Mouse (Mus musculus) neural tube, embryonic 11.5 days (tissue): ENCODE data around the gene Map3k14. TPM values are rescaled to one million over a fixed set of nuclear protein-coding genes. Genes with fewer than 3 reads are reported as not detected.
"Not testable (repeated sequence)": the region's sequence is repeated elsewhere in the genome, so short reads cannot be mapped to it uniquely, and the experiment has no call there.

Experiments
- ATAC-seq: fragments of 200-750 bp; cut with Nextera tagmentation; 2 replicates; pipeline ENCODE4 v1.8.0; 2017; ENCODE audit warnings: moderate number of reproducible peaks, mild to moderate bottlenecking, moderate TSS enrichment, moderate library complexity; ENCODE audit not compliant: insufficient read depth, low FRiP score, low TSS enrichment
- DNase-seq: peaks from one replicate; pipeline ENCODE4 v3.0.0-alpha.2; 2015; ENCODE audit warnings: low spot score
- H3K27ac ChIP-seq: fragments of 300-500 bp; sonication (generic); 2 replicates; pipeline ENCODE4 v1.5.1; 2014; ENCODE audit warnings: low read depth, mild to moderate bottlenecking, low read length
- H3K27me3 ChIP-seq: fragments of 300-500 bp; sonication (generic); 2 replicates; pipeline ENCODE4 v1.6.1; 2014; ENCODE audit warnings: mild to moderate bottlenecking, low read length, mixed read lengths; ENCODE audit not compliant: control insufficient read depth, insufficient read depth
- H3K36me3 ChIP-seq: fragments of 300-500 bp; sonication (generic); 2 replicates; pipeline ENCODE4 v1.6.1; 2014; ENCODE audit warnings: mild to moderate bottlenecking, low read length, moderate library complexity, mixed read lengths; ENCODE audit not compliant: control insufficient read depth, insufficient read depth
- H3K4me1 ChIP-seq: fragments of 300-500 bp; sonication (generic); 2 replicates; pipeline ENCODE4 v1.6.1; 2014; ENCODE audit warnings: low read length, mixed read lengths; ENCODE audit not compliant: control insufficient read depth, insufficient read depth
- H3K4me2 ChIP-seq: fragments of 300-500 bp; sonication (generic); 2 replicates; pipeline ENCODE4 v1.6.1; 2014; ENCODE audit warnings: low read depth, mild to moderate bottlenecking, moderate library complexity
- H3K4me3 ChIP-seq: fragments of 300-500 bp; sonication (generic); 2 replicates; pipeline ENCODE4 v1.5.1; 2014; ENCODE audit warnings: low read depth, low read length
- H3K9ac ChIP-seq: fragments of 300-500 bp; sonication (generic); 2 replicates; pipeline ENCODE4 v1.6.1; 2014; ENCODE audit warnings: mild to moderate bottlenecking, low read length
- H3K9me3 ChIP-seq: fragments of 300-500 bp; sonication (generic); 2 replicates; pipeline ENCODE4 v1.6.1; 2016; ENCODE audit warnings: low read length; ENCODE audit not compliant: control insufficient read depth
- WGBS: fragments of 180-500 bp; shearing (Covaris S2); extraction: QIAGEN DNeasy Blood & Tissue Kit; methylation state at CpG from one replicate; pipeline ENCODE4 v1.1.7; 2014; 5-methylcytosine and 5-hydroxymethylcytosine counted together
- polyA plus RNA-seq: library from polyadenylated mRNA; unstranded; fragments of >200 nt; fragmentation: Nextera tagmentation; extraction: Ambion mirVana; gene quantifications from 2 replicates; pipeline ENCODE4 v1.2.1, GENCODE M21; 2014

The Map3k14 gene
- polyA plus RNA-seq, 1 experiment from 2014 or later: 2.5 TPM

DNA sequence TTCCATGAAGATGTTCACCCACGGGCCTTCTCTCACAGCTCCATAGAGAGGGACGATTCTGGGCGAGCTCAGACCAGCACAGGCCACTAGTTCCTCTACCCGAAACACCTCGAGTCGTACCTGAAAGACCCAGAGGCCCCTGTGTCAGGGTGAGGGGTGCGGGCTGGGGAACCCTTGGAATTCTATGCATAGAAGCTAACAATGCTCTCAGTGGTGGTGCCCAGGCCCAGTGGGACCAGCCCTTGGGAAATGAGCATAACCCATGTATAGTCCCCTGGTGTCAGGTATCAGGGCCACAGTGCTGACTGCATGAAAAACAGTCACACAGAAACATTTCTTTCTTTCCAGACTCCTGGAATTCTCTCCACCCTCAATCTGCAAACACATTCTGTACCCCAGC is 35.9 kb downstream of the Map3k14 start:
- no peak for ATAC-seq
- Histone ChIP-seq H3K9me3 (no peaks in the 10 kb centered on the region), H3K9ac (no peak overlapping the region), H3K4me2 (no peak overlapping the region), H3K27ac (no peak overlapping the region), H3K27me3 (no peaks in the 10 kb centered on the region), H3K36me3 (peaks cover 5% of the 10 kb centered on the region; the same call in 1 of the 2 replicates), H3K4me3 (no peak overlapping the region), H3K4me1 (no peaks in the 10 kb centered on the region)
- DNase-seq: no peak
- WGBS: 92% methylated on average over 7 of the region's 7 CpGs

DNA sequence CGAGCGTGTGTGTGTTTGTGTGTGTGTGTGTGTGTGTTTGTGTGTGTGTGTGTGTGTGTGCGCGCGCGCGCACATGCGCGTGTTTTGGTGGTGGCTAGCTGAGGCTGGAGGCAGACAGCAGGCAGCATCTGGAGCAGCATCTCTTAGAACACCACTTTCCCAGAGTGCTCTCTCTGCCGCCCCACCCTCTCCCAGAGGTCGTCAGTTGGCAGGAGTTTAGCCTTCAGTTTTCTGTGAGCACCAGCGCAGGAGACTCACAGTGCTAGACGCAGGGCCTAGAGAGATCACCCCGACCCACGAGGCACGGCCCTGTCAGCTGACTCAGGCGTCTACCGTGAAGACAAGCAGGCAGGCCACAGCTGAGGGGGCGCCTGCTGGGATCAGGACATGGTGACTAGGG is 36.6 kb downstream of the Map3k14 start:
- Histone ChIP-seq H3K27me3 (no peaks in the 10 kb centered on the region), H3K9me3 (no peaks in the 10 kb centered on the region), H3K36me3 (peaks cover 5% of the 10 kb centered on the region; the same call in 1 of the 2 replicates), H3K27ac (no peak overlapping the region), H3K4me2 (no peak overlapping the region), H3K4me1 (no peaks in the 10 kb centered on the region), H3K9ac (no peak overlapping the region), H3K4me3 (no peak overlapping the region)
- DNase-seq (no peak), ATAC-seq (no peak)
- 90% methylated on average over 19 of the region's 19 CpGs for WGBS

DNA sequence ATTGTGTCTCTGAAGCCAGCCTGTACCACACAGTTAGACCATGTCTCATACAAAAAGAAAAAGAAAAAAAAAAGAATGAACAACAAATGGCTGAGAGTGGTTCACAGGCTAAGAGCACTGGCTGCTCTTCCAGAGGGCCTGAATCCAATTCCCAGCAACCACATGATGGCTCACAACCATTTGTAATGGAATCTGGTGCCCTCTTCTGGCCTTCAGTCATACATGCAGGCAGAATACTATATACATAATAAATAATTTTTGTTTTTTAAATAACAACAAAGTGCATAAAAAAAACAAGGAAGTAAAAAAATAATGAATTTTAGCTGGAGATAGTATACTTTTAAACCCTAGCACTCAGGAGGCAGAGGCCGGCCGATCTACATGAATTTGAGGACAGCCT is 37.7 kb downstream of the Map3k14 start:
- no peak for ATAC-seq
- Histone ChIP-seq H3K36me3 (peaks cover 9% of the 10 kb centered on the region), H3K4me1 (no peaks in the 10 kb centered on the region), H3K9ac (no peak overlapping the region), H3K9me3 (no peaks in the 10 kb centered on the region), H3K27ac (no peak overlapping the region), H3K4me3 (no peak overlapping the region), H3K27me3 (no peaks in the 10 kb centered on the region), H3K4me2 (no peak overlapping the region)
- DNase-seq: no peak
- WGBS: 98% methylated on average over 2 of the region's 2 CpGs

DNA sequence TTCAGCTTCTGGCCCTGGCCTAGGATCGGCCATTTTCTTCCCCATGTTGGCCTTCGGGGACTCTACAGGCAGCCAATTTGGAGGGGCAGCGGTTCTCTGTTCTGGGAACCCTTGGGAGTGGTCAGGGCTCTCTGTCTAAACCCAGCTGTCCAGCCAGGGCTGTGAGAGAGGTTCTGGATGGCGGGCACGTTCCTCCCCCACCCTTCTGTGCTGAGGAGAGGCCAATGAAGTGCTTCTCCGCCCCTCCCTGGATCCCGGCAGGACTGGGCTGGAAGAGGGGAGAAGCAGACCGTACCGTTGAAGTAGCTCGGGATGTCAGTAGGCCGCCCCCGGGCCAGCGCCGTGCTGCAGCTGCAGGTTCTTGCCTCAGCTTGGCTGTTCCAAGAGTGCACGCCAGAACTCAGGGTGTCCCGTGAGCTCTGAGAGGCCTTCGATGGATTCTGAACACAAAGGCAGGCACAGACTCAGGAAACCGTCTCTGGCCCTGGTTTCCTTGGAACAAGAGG is 43.3 kb downstream of the Map3k14 start:
- Histone ChIP-seq H3K27me3 (no peaks in the 10 kb centered on the region), H3K4me2 (no peak overlapping the region), H3K9ac (no peak overlapping the region), H3K9me3 (no peaks in the 10 kb centered on the region), H3K4me3 (no peak overlapping the region), H3K36me3 (peaks cover 5% of the 10 kb centered on the region; the same call in 1 of the 2 replicates), H3K27ac (no peak overlapping the region), H3K4me1 (no peaks in the 10 kb centered on the region)
- ATAC-seq (no peak), DNase-seq (no peak)
- 64% methylated on average over 18 of the region's 18 CpGs for WGBS

DNA sequence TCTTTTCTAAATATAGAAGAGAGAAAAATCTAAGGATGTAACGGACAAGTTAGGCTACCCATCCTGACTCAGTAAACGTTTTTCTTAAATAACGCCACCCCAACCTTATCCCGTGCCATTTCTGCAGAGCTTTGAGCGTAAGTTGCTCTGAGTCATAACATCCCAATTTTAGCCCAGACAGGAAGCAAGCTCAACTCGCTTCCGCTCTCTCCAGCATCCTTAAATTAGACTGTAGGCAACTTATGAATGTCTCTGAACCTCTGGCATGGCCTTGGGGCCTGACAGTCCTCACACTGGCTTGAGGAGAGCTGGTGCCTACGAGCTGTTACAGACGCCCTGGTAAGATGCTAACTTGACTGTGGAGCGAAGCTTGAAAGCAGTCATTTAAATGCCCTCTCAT is 43.8 kb downstream of the Map3k14 start:
- no peak overlapping the region for H3K4me2 ChIP-seq
- no peaks in the 10 kb centered on the region for H3K9me3 ChIP-seq
- H3K4me1 ChIP-seq: no peaks in the 10 kb centered on the region
- DNase-seq: no peak
- H3K27ac ChIP-seq: no peak overlapping the region
- WGBS: 89% methylated on average over 10 of the region's 10 CpGs
- H3K4me3 ChIP-seq: no peak overlapping the region
- H3K36me3 ChIP-seq: peaks cover 5% of the 10 kb centered on the region; the same call in 1 of the 2 replicates
- no peak for ATAC-seq
- H3K9ac ChIP-seq: no peak overlapping the region
- 0 out of 2 replicates have a peak, but pooled peaks cover 2% of the 10 kb centered on the region for H3K27me3 ChIP-seq

DNA sequence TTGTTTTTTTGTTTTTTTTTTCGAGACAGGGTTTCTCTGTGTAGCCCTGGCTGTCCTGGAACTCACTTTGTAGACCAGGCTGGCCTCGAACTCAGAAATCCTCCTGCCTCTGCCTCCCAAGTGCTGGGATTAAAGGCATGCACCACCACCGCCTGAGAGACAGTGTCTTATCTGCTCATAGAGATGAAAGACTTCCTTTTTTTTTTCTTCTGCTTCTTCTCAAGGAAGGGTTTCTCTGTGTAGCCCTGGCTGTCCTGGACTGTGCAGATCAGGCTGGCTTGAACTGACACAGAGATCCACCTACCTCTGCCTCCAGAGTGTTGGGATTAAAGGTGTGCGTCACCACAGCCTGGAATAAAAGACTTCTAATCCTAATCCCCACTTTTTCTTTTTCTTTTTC is 44.6 kb downstream of the Map3k14 start:
- not testable (repeated sequence) for H3K27ac ChIP-seq, H3K27me3 ChIP-seq, H3K4me2 ChIP-seq, H3K4me1 ChIP-seq, H3K36me3 ChIP-seq, ATAC-seq, H3K9ac ChIP-seq, H3K9me3 ChIP-seq, DNase-seq, H3K4me3 ChIP-seq
- 90% methylated on average over 4 of the region's 4 CpGs for WGBS

DNA sequence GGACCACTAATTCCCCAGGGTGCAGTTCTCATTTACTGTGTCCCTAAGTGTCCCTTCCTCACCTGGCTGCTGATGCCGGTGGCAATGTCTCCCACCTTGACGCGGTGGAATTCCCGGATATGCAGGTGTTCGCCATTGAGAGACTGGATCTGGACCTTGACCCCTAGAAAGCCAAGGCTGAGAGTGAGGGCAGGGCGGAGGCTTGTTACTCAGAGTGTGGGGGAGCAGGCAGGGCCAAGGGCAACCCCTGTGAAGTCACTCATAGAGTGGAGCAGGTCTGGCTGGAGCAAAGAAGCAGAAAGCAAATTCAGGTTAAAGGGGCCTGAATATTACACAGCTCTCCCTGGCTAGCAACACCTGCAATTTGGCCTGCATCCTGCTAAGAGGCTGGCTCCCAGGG is 45.8 kb downstream of the Map3k14 start:
- 86% methylated on average over 6 of the region's 6 CpGs for WGBS

DNA sequence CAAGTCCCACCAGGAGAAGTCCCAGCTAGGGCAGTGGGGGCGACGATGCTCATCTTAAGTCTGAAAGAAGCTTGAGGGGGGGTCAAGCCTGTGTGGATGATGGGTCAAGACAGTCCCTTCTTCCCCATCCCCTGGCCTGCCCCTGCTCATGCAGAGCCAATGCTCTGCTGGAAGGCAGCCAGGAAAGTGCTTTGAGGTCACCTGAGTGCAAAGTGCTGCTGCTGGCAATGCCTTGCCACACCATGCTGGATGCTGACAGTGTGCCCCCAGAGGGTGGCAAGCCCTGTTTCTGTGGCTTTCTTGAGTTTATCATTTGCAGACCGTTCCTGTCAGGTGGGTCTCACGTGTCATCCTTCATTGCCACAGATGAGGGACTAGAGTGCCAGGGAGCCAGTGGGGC is 47.3 kb downstream of the Map3k14 start:
- H3K4me3 ChIP-seq: no peak overlapping the region
- no peak overlapping the region for H3K4me2 ChIP-seq
- no peak overlapping the region for H3K9ac ChIP-seq
- H3K27ac ChIP-seq: no peak overlapping the region
- no peak for DNase-seq
- ATAC-seq: no peak
- H3K27me3 ChIP-seq: 0 out of 2 replicates have a peak, but pooled peaks cover 7% of the 10 kb centered on the region
- peaks cover 3% of the 10 kb centered on the region; the same call in 1 of the 2 replicates for H3K36me3 ChIP-seq
- 87% methylated on average over 4 of the region's 4 CpGs for WGBS
- no peaks in the 10 kb centered on the region for H3K9me3 ChIP-seq
- no peaks in the 10 kb centered on the region for H3K4me1 ChIP-seq

More for the DNA sequence above, 45.8 kb downstream of the Map3k14 start:
- DNase-seq: no peak
- Histone ChIP-seq H3K4me2 (no peak overlapping the region), H3K9me3 (no peaks in the 10 kb centered on the region), H3K36me3 (peaks cover 5% of the 10 kb centered on the region; the same call in 1 of the 2 replicates), H3K4me3 (no peak overlapping the region), H3K4me1 (no peaks in the 10 kb centered on the region), H3K27me3 (0 out of 2 replicates have a peak, but pooled peaks cover 7% of the 10 kb centered on the region), H3K27ac (no peak overlapping the region), H3K9ac (no peak overlapping the region)
- no peak for ATAC-seq

DNA sequence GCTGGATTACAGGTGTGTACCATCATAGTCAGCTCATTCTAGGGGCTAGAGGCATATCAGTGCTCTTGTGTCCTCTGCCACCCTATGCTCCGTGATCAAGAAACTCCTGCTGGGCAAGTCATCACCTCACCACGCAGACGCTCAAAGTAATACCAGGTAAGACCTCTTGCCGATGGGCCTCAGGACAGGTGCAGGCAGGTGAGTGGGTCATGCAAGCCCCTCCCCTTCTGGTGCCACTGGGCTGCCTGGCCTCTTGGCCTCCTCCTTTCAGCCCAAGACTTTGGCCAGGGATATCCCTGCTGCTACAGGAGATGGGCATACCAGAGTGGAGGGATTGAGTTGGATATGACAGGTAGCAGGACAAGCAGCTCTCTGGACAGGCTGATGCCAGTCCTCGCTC is 48.0 kb downstream of the Map3k14 start:
- Histone ChIP-seq H3K4me2 (no peak overlapping the region), H3K27me3 (0 out of 2 replicates have a peak, but pooled peaks cover 7% of the 10 kb centered on the region), H3K4me3 (no peak overlapping the region), H3K9me3 (no peaks in the 10 kb centered on the region), H3K9ac (no peak overlapping the region), H3K27ac (no peak overlapping the region), H3K36me3 (no peaks in the 10 kb centered on the region), H3K4me1 (no peaks in the 10 kb centered on the region)
- ATAC-seq (no peak), DNase-seq (no peak)
- WGBS: 90% methylated on average over 5 of the region's 5 CpGs
